Mouse (Mus musculus) bone marrow, adult 2 months (tissue): Measurements from ENCODE around the gene Rnf144a.

ENCODE experiments used
- CTCF ChIP-seq: fragments of 200-500 bp; IDR thresholded peaks from 2 replicates; pipeline ENCODE4 v1.5.1; 2011; ENCODE audit warnings: low read length, control low read depth; ENCODE audit not compliant: control insufficient read depth, insufficient read depth
- POLR2A ChIP-seq: fragments of 200-500 bp; IDR thresholded peaks from 2 replicates; pipeline ENCODE4 v1.6.1; 2011; ENCODE audit warnings: low read depth, mild to moderate bottlenecking, control low read depth, low read length, borderline replicate concordance; ENCODE audit not compliant: control insufficient read depth

DNA sequence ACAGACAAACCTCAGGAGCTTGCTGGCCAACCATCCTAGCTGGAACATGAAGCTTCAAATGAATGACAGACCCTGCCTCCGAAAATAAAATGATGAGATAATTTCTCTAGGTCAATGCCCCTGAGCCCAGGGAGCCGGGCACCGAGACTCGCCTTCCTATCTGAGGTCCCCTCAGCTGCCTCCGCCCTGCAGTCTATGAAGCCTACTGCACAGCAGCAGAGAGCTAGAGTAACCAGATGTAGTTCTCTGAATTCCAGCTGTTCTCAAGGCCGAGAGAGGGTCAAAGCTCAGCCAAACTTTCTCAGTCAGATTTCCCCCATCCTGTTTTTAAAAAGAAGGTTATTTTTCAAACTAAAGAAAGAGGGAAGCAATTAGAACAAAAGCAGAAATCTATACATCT lies 29.3 kb downstream of the Rnf144a start:
- TF ChIP-seq POLR2A (no peak), CTCF (no peak)
